Mouse (Mus musculus): ENCODE results near the gene Abi3bp. TPM values are rescaled to one million over a fixed set of nuclear protein-coding genes. Genes with fewer than 3 reads are reported as not detected.

The Abi3bp gene
- polyA plus RNA-seq, 1 experiment = 0.79 TPM

GRCm38 (mm10) chr16:56451923-56452322 lies 25.8 kb upstream of the Abi3bp start:
- TF ChIP-seq CTCF (IDR thresholded peaks at IDR 0.05; ENCODE audit: control insufficient read depth, insufficient read depth, insufficient replicate concordance, low read depth, low read length) (no peak), POLR2A (IDR thresholded peaks at IDR 0.05; ENCODE audit: control insufficient read depth, low read depth, low read length) (no peak)
- no peak overlapping the region for H3K27ac ChIP-seq (ENCODE audit: control insufficient read depth, insufficient read depth, low read depth, low read length)
- H3K4me3 ChIP-seq (ENCODE audit: control insufficient read depth, low read depth, low read length) = no peak overlapping the region
- no peaks in the 10 kb centered on the region for H3K4me1 ChIP-seq (ENCODE audit: control insufficient read depth, insufficient read depth, low read length)
- no peaks in the 10 kb centered on the region for H3K36me3 ChIP-seq (ENCODE audit: control insufficient read depth, insufficient read depth, low read length)
- H3K27me3 ChIP-seq (ENCODE audit: control insufficient read depth, insufficient read depth, low read length) = no peaks in the 10 kb centered on the region

DNA sequence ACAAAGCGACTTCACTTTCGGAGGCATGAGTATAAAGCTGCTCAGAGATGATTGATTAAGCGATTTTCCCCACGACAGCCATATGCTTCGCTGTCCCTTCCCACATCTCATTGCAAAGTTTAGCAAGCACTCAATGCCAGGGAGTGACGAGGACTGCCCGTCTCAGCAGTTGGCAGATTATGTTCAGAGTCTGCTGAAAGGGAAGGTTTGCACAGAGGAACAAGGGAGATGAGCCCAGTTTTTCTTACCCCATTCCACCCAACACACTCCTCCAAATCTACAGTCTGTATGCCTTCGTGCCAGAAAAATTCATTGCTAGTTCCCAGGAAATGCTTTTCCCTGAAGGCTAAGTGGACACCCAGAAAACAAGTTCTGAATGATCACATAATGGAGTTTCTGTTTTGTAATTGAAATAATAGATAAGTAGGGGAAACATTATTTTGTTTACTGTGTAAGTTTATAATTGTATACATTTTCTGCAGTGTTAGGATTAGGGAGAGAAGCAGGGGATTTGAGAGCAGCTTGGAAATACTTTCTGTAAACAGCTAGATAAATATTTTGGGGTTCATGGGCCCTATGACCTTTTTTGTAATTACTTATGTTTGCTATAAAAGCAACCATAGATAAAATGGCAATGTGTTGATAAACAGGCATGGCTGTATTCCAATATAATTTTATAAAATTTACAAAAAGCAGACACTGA lies 19.5 kb upstream of the Abi3bp start:
- H3K4me1 ChIP-seq (ENCODE audit: control insufficient read depth, insufficient read depth, low read length) = no peaks in the 10 kb centered on the region
- TF ChIP-seq POLR2A (IDR thresholded peaks at IDR 0.05; ENCODE audit: control insufficient read depth, low read depth, low read length) (no peak), CTCF (IDR thresholded peaks at IDR 0.05; ENCODE audit: control insufficient read depth, insufficient read depth, insufficient replicate concordance, low read depth, low read length) (no peak)
- no peak overlapping the region for H3K27ac ChIP-seq (ENCODE audit: control insufficient read depth, insufficient read depth, low read depth, low read length)
- no peak overlapping the region for H3K4me3 ChIP-seq (ENCODE audit: control insufficient read depth, low read depth, low read length)
- no peaks in the 10 kb centered on the region for H3K36me3 ChIP-seq (ENCODE audit: control insufficient read depth, insufficient read depth, low read length)
- no peaks in the 10 kb centered on the region for H3K27me3 ChIP-seq (ENCODE audit: control insufficient read depth, insufficient read depth, low read length)

- Histone ChIP-seq H3K36me3 (ENCODE audit: control insufficient read depth, insufficient read depth, low read length) (no peaks in the 10 kb centered on the region), H3K4me1 (ENCODE audit: control insufficient read depth, insufficient read depth, low read length) (no peaks in the 10 kb centered on the region), H3K4me3 (ENCODE audit: control insufficient read depth, low read depth, low read length) (no peak overlapping the region), H3K27me3 (ENCODE audit: control insufficient read depth, insufficient read depth, low read length) (no peaks in the 10 kb centered on the region), H3K27ac (ENCODE audit: control insufficient read depth, insufficient read depth, low read depth, low read length) (no peak overlapping the region)
- TF ChIP-seq CTCF (IDR thresholded peaks at IDR 0.05; ENCODE audit: control insufficient read depth, insufficient read depth, insufficient replicate concordance, low read depth, low read length) = no peak
- no peak for TF ChIP-seq POLR2A (IDR thresholded peaks at IDR 0.05; ENCODE audit: control insufficient read depth, low read depth, low read length)
Measured at GRCm38 (mm10) chr16:56473160-56473559, 4.5 kb upstream of the Abi3bp start.

GRCm38 (mm10) chr16:56475676-56476075 lies 2.0 kb upstream of the Abi3bp start:
- Histone ChIP-seq H3K27ac (ENCODE audit: control insufficient read depth, insufficient read depth, low read depth, low read length) (no peak overlapping the region), H3K27me3 (ENCODE audit: control insufficient read depth, insufficient read depth, low read length) (no peaks in the 10 kb centered on the region), H3K4me1 (ENCODE audit: control insufficient read depth, insufficient read depth, low read length) (no peaks in the 10 kb centered on the region; the same call in 1 of the 2 replicates), H3K36me3 (ENCODE audit: control insufficient read depth, insufficient read depth, low read length) (no peaks in the 10 kb centered on the region), H3K4me3 (ENCODE audit: control insufficient read depth, low read depth, low read length) (no peak overlapping the region)
- no peak for TF ChIP-seq CTCF (IDR thresholded peaks at IDR 0.05; ENCODE audit: control insufficient read depth, insufficient read depth, insufficient replicate concordance, low read depth, low read length)
- no peak for TF ChIP-seq POLR2A (IDR thresholded peaks at IDR 0.05; ENCODE audit: control insufficient read depth, low read depth, low read length)

DNA sequence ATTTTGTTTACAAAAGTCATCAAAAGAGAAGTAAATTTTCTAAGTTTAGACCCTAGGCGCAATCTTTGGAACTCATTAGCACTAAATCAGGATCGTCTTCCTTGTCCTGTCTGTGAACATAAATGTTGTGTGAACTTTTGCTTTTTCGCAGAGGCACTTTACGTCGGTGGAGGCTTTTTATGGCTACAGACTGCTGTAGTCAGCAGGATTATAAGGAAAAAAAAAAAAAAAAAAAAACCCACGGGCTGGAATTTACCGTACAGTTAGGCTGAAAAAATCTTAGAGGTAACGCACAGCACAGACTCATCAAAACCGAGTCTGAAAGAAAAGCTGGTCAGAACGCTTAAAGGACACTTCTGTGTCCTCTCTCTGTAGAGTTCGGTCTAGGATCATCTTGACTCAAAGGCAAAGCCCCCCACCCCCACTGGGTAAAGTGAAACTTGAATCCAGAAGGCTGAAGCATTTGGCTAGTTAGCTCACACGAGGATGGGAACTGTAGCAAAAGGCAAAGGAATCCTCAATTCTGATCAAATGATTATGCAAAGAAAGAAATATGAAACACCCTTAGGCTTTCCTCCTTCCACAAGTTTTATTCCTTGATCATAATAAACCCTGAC lies 1.0 kb downstream of the Abi3bp start:
- H3K4me1 ChIP-seq (ENCODE audit: control insufficient read depth, insufficient read depth, low read length) = no peaks in the 10 kb centered on the region; the same call in 1 of the 2 replicates
- H3K27me3 ChIP-seq (ENCODE audit: control insufficient read depth, insufficient read depth, low read length) = no peaks in the 10 kb centered on the region
- no peaks in the 10 kb centered on the region for H3K36me3 ChIP-seq (ENCODE audit: control insufficient read depth, insufficient read depth, low read length)
- H3K27ac ChIP-seq (ENCODE audit: control insufficient read depth, insufficient read depth, low read depth, low read length) = peak overlapping the region; percentile 49
- peak overlapping the region; percentile 51 for H3K4me3 ChIP-seq (ENCODE audit: control insufficient read depth, low read depth, low read length)
- TF ChIP-seq CTCF (IDR thresholded peaks at IDR 0.05; ENCODE audit: control insufficient read depth, insufficient read depth, insufficient replicate concordance, low read depth, low read length) = no peak
- TF ChIP-seq POLR2A (IDR thresholded peaks at IDR 0.05; ENCODE audit: control insufficient read depth, low read depth, low read length) = no peak

- no peaks in the 10 kb centered on the region for H3K27me3 ChIP-seq (ENCODE audit: control insufficient read depth, insufficient read depth, low read length)
- no peak overlapping the region for H3K4me3 ChIP-seq (ENCODE audit: control insufficient read depth, low read depth, low read length)
- TF ChIP-seq CTCF (IDR thresholded peaks at IDR 0.05; ENCODE audit: control insufficient read depth, insufficient read depth, insufficient replicate concordance, low read depth, low read length) (no peak), POLR2A (IDR thresholded peaks at IDR 0.05; ENCODE audit: control insufficient read depth, low read depth, low read length) (no peak)
- no peaks in the 10 kb centered on the region for H3K36me3 ChIP-seq (ENCODE audit: control insufficient read depth, insufficient read depth, low read length)
- H3K4me1 ChIP-seq (ENCODE audit: control insufficient read depth, insufficient read depth, low read length) = no peaks in the 10 kb centered on the region; the same call in 1 of the 2 replicates
- H3K27ac ChIP-seq (ENCODE audit: control insufficient read depth, insufficient read depth, low read depth, low read length) = no peak overlapping the region
Measured at GRCm38 (mm10) chr16:56483466-56483865, 5.8 kb downstream of the Abi3bp start.

GRCm38 (mm10) chr16:56486461-56486860 lies 8.8 kb downstream of the Abi3bp start:
- no peak for TF ChIP-seq POLR2A (IDR thresholded peaks at IDR 0.05; ENCODE audit: control insufficient read depth, low read depth, low read length)
- TF ChIP-seq CTCF (IDR thresholded peaks at IDR 0.05; ENCODE audit: control insufficient read depth, insufficient read depth, insufficient replicate concordance, low read depth, low read length) = no peak
- H3K27ac ChIP-seq (ENCODE audit: control insufficient read depth, insufficient read depth, low read depth, low read length) = no peak overlapping the region
- no peaks in the 10 kb centered on the region for H3K36me3 ChIP-seq (ENCODE audit: control insufficient read depth, insufficient read depth, low read length)
- no peaks in the 10 kb centered on the region for H3K4me1 ChIP-seq (ENCODE audit: control insufficient read depth, insufficient read depth, low read length)
- H3K27me3 ChIP-seq (ENCODE audit: control insufficient read depth, insufficient read depth, low read length) = no peaks in the 10 kb centered on the region
- no peak overlapping the region for H3K4me3 ChIP-seq (ENCODE audit: control insufficient read depth, low read depth, low read length)

Measured in testis, adult 2 months (tissue).